Mouse (Mus musculus) central nervous system, embryonic 18 days (tissue): Measurements from ENCODE around the gene Atf3. TPM values are rescaled to one million over a fixed set of nuclear protein-coding genes. Genes with fewer than 3 reads are reported as not detected.

ENCODE experiments used
- polyA plus RNA-seq: library from polyadenylated mRNA; depleted of rRNA; stranded (reverse); fragments of >200 nt; gene quantifications from 2 replicates; pipeline ENCODE4 v1.2.3, GENCODE M21; 2012; rRNA removed

Atf3 gene
- polyA plus RNA-seq = 1.3 and 1.5 TPM in 2 replicates

DNA sequence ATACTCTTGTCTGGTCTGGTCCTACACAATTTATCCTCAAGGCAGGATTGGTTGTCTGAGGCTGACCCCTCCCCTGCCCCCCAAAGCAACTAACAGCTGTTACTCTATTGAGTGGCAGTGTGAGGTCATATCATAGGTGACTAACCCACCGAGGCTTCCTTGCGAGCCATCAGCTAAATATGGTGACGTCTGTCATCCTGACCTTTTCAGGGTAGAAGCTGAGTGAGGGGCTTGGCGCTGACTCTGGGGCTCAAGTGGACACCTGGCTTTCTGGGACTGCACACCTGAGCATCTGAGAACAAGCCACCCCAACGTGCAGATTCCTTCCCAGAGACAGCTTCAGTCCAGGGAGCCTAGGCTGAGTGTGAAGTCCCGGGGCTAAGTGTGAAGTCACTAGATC is at the start of gene Atf3:
Gene Atf3, minus strand, starts transcription at position 101 of the 400 bp plus-strand sequence.

DNA sequence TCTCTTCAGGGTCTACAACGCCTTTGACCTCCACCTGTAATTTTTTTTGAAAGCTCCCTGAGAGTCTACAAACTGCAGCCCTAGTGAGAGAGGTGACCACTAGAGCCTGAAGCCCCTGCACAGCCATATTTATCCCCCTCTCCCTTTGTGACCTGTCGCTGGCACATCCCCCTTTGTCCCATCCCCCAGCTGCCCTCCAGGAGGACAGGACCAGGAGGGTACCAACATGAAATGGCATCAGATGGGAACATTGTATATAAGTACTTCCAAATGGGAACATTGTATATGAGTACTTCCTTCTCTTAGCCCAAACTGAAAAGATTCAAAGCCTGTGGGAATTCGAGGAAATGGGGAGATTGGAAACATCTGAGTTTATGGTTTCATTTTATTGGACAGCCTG is 53.1 kb downstream of the Atf3 start, which contains the start of gene Fam71a:
Gene Fam71a, minus strand, starts transcription at position 101 of the 400 bp plus-strand sequence.

Other genes starting within 250 kb of the Atf3 start
- 55.8 and 56.2 TPM in 2 replicates for gene Vash2, start 238.7 kb downstream of the Atf3 start, polyA plus RNA-seq
- gene Flvcr1, start 191.9 kb downstream of the Atf3 start, polyA plus RNA-seq = 30.6 and 33.8 TPM in 2 replicates
- 0.24 TPM in 1 of 2 replicates, not detected in the other for gene Spata45, start 181.4 kb downstream of the Atf3 start, polyA plus RNA-seq
- gene Tatdn3, start 155.1 kb downstream of the Atf3 start, polyA plus RNA-seq = 34.1 and 38.5 TPM in 2 replicates
- gene Nsl1, start 155.0 kb downstream of the Atf3 start, polyA plus RNA-seq = 3.1 and 3.5 TPM in 2 replicates
- gene Batf3, start 120.2 kb downstream of the Atf3 start, polyA plus RNA-seq = 1.4 and 2.0 TPM in 2 replicates
- gene Fam71a, start 53.2 kb downstream of the Atf3 start, polyA plus RNA-seq = not detected in 2 replicates
- gene Nenf, start 100.2 kb upstream of the Atf3 start, polyA plus RNA-seq = 186 and 194 TPM in 2 replicates
- gene Tmem206, start 107.9 kb upstream of the Atf3 start, polyA plus RNA-seq = 30.8 and 31.4 TPM in 2 replicates
- gene Ppp2r5a, start 185.2 kb upstream of the Atf3 start, polyA plus RNA-seq = 19.7 and 20.7 TPM in 2 replicates